ENCODE assay signal across 30 mouse cellular contexts in genomic region chr3:126685363-126685762, GRCm38 (mm10).
A peak's percentile ranks its signal among the peaks of the same experiment; 100 is the strongest.
DNase-seq lines count a peak whose midpoint lies in the region; ATAC-seq and TF ChIP-seq lines count a peak whose summit lies in the region.
"Had no signal": no experiment of that assay in that cellular context is flagged by ENCODE, and none has a peak within 500 bp of the region (broad histone marks: within the 10 kb centered on the region; RNA-seq: fewer than 3 reads in every experiment).

No protein-coding gene starts in this region.

- 51% methylated on average over 6 of the region's 6 CpGs for WGBS in forebrain, embryonic 13.5 days
- 68% methylated on average over 6 of the region's 6 CpGs for WGBS in forebrain, embryonic 10.5 days
- WGBS in lung, embryonic 14.5 days: 54% methylated on average over 6 of the region's 6 CpGs
- WGBS in forebrain, embryonic 15.5 days: 49% methylated on average over 6 of the region's 6 CpGs
- WGBS in intestine, postnatal 0 days: 63% methylated on average over 6 of the region's 6 CpGs
- WGBS in embryonic facial prominence, embryonic 10.5 days: 70% methylated on average over 5 of the region's 6 CpGs

- no peak overlapping the region for H3K27ac ChIP-seq in forebrain, embryonic 13.5 days
- H3K27ac ChIP-seq in forebrain, embryonic 10.5 days: no peak overlapping the region
- no peak overlapping the region for H3K27ac ChIP-seq in lung, embryonic 14.5 days (ENCODE audit: low read depth)
- no peak overlapping the region for H3K27ac ChIP-seq in forebrain, embryonic 15.5 days (replicated peaks)
- H3K27ac ChIP-seq in intestine, postnatal 0 days (ENCODE audit: low read depth, low read length): no peak overlapping the region
- H3K27ac ChIP-seq in embryonic facial prominence, embryonic 10.5 days (replicated peaks): no peak overlapping the region
- H3K27ac ChIP-seq: embryonic facial prominence, embryonic 15.5 days; heart, embryonic 13.5 days; hindbrain, embryonic 13.5 days; limb, embryonic 10.5 days; limb, embryonic 15.5 days; liver, embryonic 13.5 days; midbrain, embryonic 12.5 days; neural tube, embryonic 15.5 days; stomach, embryonic 15.5 days had no signal

- H3K4me1 ChIP-seq in forebrain, embryonic 13.5 days: no peaks in the 10 kb centered on the region
- peaks cover 8% of the 10 kb centered on the region for H3K4me1 ChIP-seq in forebrain, embryonic 10.5 days
- H3K4me1 ChIP-seq in lung, embryonic 14.5 days (ENCODE audit: insufficient read depth): no peaks in the 10 kb centered on the region
- H3K4me1 ChIP-seq in forebrain, embryonic 15.5 days: no peaks in the 10 kb centered on the region
- no peaks in the 10 kb centered on the region for H3K4me1 ChIP-seq in intestine, postnatal 0 days (replicated peaks; ENCODE audit: control insufficient read depth, insufficient read depth, low read length)
- H3K4me1 ChIP-seq in embryonic facial prominence, embryonic 10.5 days: peaks cover 5% of the 10 kb centered on the region; the same call in 1 of the 2 replicates
- H3K4me1 ChIP-seq: embryonic facial prominence, embryonic 15.5 days; hindbrain, embryonic 13.5 days; limb, embryonic 15.5 days; liver, embryonic 13.5 days; midbrain, embryonic 12.5 days; neural tube, embryonic 15.5 days; stomach, embryonic 15.5 days had no signal

- H3K27me3 ChIP-seq in forebrain, embryonic 13.5 days: no peaks in the 10 kb centered on the region
- no peaks in the 10 kb centered on the region for H3K27me3 ChIP-seq in forebrain, embryonic 10.5 days (ENCODE audit: poor library complexity, severe bottlenecking)
- no peaks in the 10 kb centered on the region for H3K27me3 ChIP-seq in lung, embryonic 14.5 days (ENCODE audit: insufficient read depth, low read length)
- H3K27me3 ChIP-seq in forebrain, embryonic 15.5 days: no peaks in the 10 kb centered on the region
- no peaks in the 10 kb centered on the region for H3K27me3 ChIP-seq in intestine, postnatal 0 days (replicated peaks; ENCODE audit: control insufficient read depth, insufficient read depth, low read length)
- H3K27me3 ChIP-seq in embryonic facial prominence, embryonic 10.5 days (replicated peaks; ENCODE audit: low read depth, poor library complexity, severe bottlenecking): no peaks in the 10 kb centered on the region
- H3K27me3 ChIP-seq: embryonic facial prominence, embryonic 15.5 days; heart, embryonic 13.5 days; hindbrain, embryonic 13.5 days; limb, embryonic 15.5 days; liver, embryonic 13.5 days; midbrain, embryonic 12.5 days; neural tube, embryonic 15.5 days; stomach, embryonic 15.5 days had no signal

- no peak overlapping the region for H3K9ac ChIP-seq in forebrain, embryonic 13.5 days
- H3K9ac ChIP-seq in lung, embryonic 14.5 days: no peak overlapping the region
- no peak overlapping the region for H3K9ac ChIP-seq in forebrain, embryonic 15.5 days (replicated peaks)
- H3K9ac ChIP-seq in intestine, postnatal 0 days (ENCODE audit: low read depth, low read length): no peak overlapping the region
- H3K9ac ChIP-seq: embryonic facial prominence, embryonic 15.5 days; heart, embryonic 13.5 days; hindbrain, embryonic 13.5 days; limb, embryonic 15.5 days; liver, embryonic 13.5 days; midbrain, embryonic 12.5 days; neural tube, embryonic 15.5 days; stomach, embryonic 15.5 days had no signal

- no peak overlapping the region for H3K4me3 ChIP-seq in forebrain, embryonic 13.5 days
- no peak overlapping the region for H3K4me3 ChIP-seq in forebrain, embryonic 10.5 days
- no peak overlapping the region for H3K4me3 ChIP-seq in lung, embryonic 14.5 days (ENCODE audit: low read depth, low read length)
- H3K4me3 ChIP-seq in forebrain, embryonic 15.5 days: no peak overlapping the region
- no peak overlapping the region for H3K4me3 ChIP-seq in intestine, postnatal 0 days (ENCODE audit: low read depth, low read length)
- no peak overlapping the region for H3K4me3 ChIP-seq in embryonic facial prominence, embryonic 10.5 days
- H3K4me3 ChIP-seq: embryonic facial prominence, embryonic 15.5 days; heart, embryonic 13.5 days; hindbrain, embryonic 13.5 days; limb, embryonic 10.5 days; limb, embryonic 15.5 days; liver, embryonic 13.5 days; midbrain, embryonic 12.5 days; neural tube, embryonic 15.5 days; stomach, embryonic 15.5 days had no signal

- H3K9me3 ChIP-seq in forebrain, embryonic 13.5 days (replicated peaks): no peaks in the 10 kb centered on the region
- H3K9me3 ChIP-seq in forebrain, embryonic 10.5 days: no peaks in the 10 kb centered on the region
- H3K9me3 ChIP-seq in lung, embryonic 14.5 days (ENCODE audit: low read depth, low read length): no peaks in the 10 kb centered on the region
- no peaks in the 10 kb centered on the region for H3K9me3 ChIP-seq in forebrain, embryonic 15.5 days
- no peaks in the 10 kb centered on the region for H3K9me3 ChIP-seq in intestine, postnatal 0 days (ENCODE audit: control insufficient read depth)
- H3K9me3 ChIP-seq in embryonic facial prominence, embryonic 10.5 days: no peaks in the 10 kb centered on the region
- H3K9me3 ChIP-seq: embryonic facial prominence, embryonic 15.5 days; heart, embryonic 13.5 days; hindbrain, embryonic 13.5 days; limb, embryonic 10.5 days; limb, embryonic 15.5 days; liver, embryonic 13.5 days; midbrain, embryonic 12.5 days; neural tube, embryonic 15.5 days; stomach, embryonic 15.5 days had no signal

- no peaks in the 10 kb centered on the region for H3K36me3 ChIP-seq in forebrain, embryonic 13.5 days (ENCODE audit: poor library complexity, severe bottlenecking)
- no peaks in the 10 kb centered on the region for H3K36me3 ChIP-seq in forebrain, embryonic 10.5 days (replicated peaks)
- no peaks in the 10 kb centered on the region for H3K36me3 ChIP-seq in lung, embryonic 14.5 days (ENCODE audit: insufficient read depth)
- H3K36me3 ChIP-seq in forebrain, embryonic 15.5 days: no peaks in the 10 kb centered on the region
- no peaks in the 10 kb centered on the region for H3K36me3 ChIP-seq in intestine, postnatal 0 days (ENCODE audit: control insufficient read depth, insufficient read depth)
- H3K36me3 ChIP-seq in embryonic facial prominence, embryonic 10.5 days (replicated peaks): no peaks in the 10 kb centered on the region
- H3K36me3 ChIP-seq: embryonic facial prominence, embryonic 15.5 days; heart, embryonic 13.5 days; hindbrain, embryonic 13.5 days; limb, embryonic 10.5 days; limb, embryonic 15.5 days; liver, embryonic 13.5 days; midbrain, embryonic 12.5 days; neural tube, embryonic 15.5 days; stomach, embryonic 15.5 days had no signal

- H3K4me2 ChIP-seq in forebrain, embryonic 13.5 days: no peak overlapping the region
- no peak overlapping the region for H3K4me2 ChIP-seq in lung, embryonic 14.5 days
- no peak overlapping the region for H3K4me2 ChIP-seq in forebrain, embryonic 15.5 days (replicated peaks)
- H3K4me2 ChIP-seq in intestine, postnatal 0 days (replicated peaks; ENCODE audit: low read depth): no peak overlapping the region
- H3K4me2 ChIP-seq: embryonic facial prominence, embryonic 15.5 days; heart, embryonic 13.5 days; hindbrain, embryonic 13.5 days; limb, embryonic 15.5 days; liver, embryonic 13.5 days; midbrain, embryonic 12.5 days; neural tube, embryonic 15.5 days; stomach, embryonic 15.5 days had no signal

- peak; percentile 59 for ATAC-seq in forebrain, embryonic 13.5 days
- peak; percentile 49; the same call in 1 of the 2 replicates for ATAC-seq in lung, embryonic 14.5 days (ENCODE audit: insufficient read depth)
- 0 out of 2 replicates have a peak, but pooled peaks have one; percentile 13 for ATAC-seq in forebrain, embryonic 15.5 days (replicated peaks)
- peak; percentile 38; the same call in 1 of the 2 replicates for ATAC-seq in intestine, postnatal 0 days
- ATAC-seq: CD4-positive, CD25-positive, alpha-beta regulatory T cell, adult 4 months; inflammation-experienced regulatory T-cells, adult 6 months had no signal

- no peak for DNase-seq in forebrain, embryonic 10.5 days (ENCODE audit: extremely low spot score, low spot score)
- no peak for DNase-seq in lung, embryonic 14.5 days
- DNase-seq in lung, adult 18-20 months: no peak
- no peak for DNase-seq in embryonic facial prominence, embryonic 10.5 days (ENCODE audit: low spot score)
- DNase-seq: adrenal gland, postnatal 14 days; cerebellum, adult 11-12 months; cerebellum, postnatal 10 days; gastrocnemius, postnatal 36 days; heart, adult 18-20 months; kidney, adult 9 months; kidney, postnatal 10 days; layer of hippocampus, adult 9-11 months; liver, embryonic 13.5 days; lung, adult 2 months; retina, postnatal 1 day; right cerebral cortex, postnatal 14 days; thymus, postnatal 14 days had no signal

- no peak for TF ChIP-seq CTCF in lung, embryonic 14.5 days (IDR thresholded peaks at IDR 0.05; ENCODE audit: low read depth)
- no peak for TF ChIP-seq CTCF in intestine, postnatal 0 days (IDR thresholded peaks at IDR 0.05; ENCODE audit: low read depth)
